23 mouse cellular contexts compared by ENCODE assay signal in the genomic region with DNA sequence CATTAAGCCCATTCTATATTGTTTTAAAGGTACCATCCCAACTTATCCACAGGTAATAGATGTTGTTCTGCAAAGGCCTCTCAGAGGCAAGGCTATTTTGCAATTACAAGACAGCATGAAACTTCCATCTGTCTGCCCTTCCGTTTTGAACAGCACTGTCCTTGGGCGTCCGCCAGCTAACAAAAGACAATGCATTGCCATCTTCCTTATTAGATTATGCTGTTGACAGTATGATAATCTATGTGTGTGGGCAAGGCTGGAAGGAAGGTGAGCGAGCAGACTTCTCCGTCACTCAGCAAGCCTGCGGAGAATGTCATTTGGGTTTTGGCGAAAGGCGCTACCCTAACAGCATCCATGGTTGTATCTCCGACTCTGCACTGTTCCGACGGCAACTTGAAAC. TPM values are rescaled to one million over a fixed set of nuclear protein-coding genes. Genes with fewer than 3 reads are reported as not detected.
DNase-seq lines count a peak whose midpoint lies in the region; ATAC-seq and TF ChIP-seq lines count a peak whose summit lies in the region.
"Had no signal": no experiment of that assay in that cellular context is flagged by ENCODE, and none has a peak within 500 bp of the region (broad histone marks: within the 10 kb centered on the region; RNA-seq: fewer than 3 reads in every experiment).

No protein-coding gene starts in this region.

- H3K27ac ChIP-seq in hindbrain, embryonic 12.5 days, result no peak overlapping the region
- no peak overlapping the region for H3K27ac ChIP-seq in hindbrain, embryonic 11.5 days (ENCODE audit: low read depth, low read length)
- H3K27ac ChIP-seq in cerebellum, adult 2 months (ENCODE audit: insufficient read depth, low read length), result no peak overlapping the region
- H3K27ac ChIP-seq: embryonic facial prominence, embryonic 12.5 days; stomach, postnatal 0 days had no signal

- ATAC-seq in hindbrain, embryonic 12.5 days (ENCODE audit: low FRiP score), result peak; percentile 8; the same call in 1 of the 2 replicates
- no peak for ATAC-seq in hindbrain, embryonic 11.5 days (ENCODE audit: low FRiP score)
- ATAC-seq: forebrain, embryonic 14.5 days; intestine, postnatal 0 days; liver, postnatal 0 days had no signal

- H3K4me3 ChIP-seq in hindbrain, embryonic 12.5 days, result no peak overlapping the region
- no peak overlapping the region for H3K4me3 ChIP-seq in hindbrain, embryonic 11.5 days (ENCODE audit: low read depth, low read length)
- H3K4me3 ChIP-seq in cerebellum, adult 2 months (replicated peaks; ENCODE audit: insufficient read depth, low read depth, low read length), result peak overlapping the region; percentile 47
- H3K4me3 ChIP-seq: embryonic facial prominence, embryonic 12.5 days; erythroblast, embryonic 14.5 days had no signal

- H3K9me3 ChIP-seq in hindbrain, embryonic 12.5 days (replicated peaks), result no peaks in the 10 kb centered on the region
- no peaks in the 10 kb centered on the region for H3K9me3 ChIP-seq in hindbrain, embryonic 11.5 days (ENCODE audit: control insufficient read depth, low read length)
- H3K9me3 ChIP-seq: embryonic facial prominence, embryonic 12.5 days had no signal

- H3K27me3 ChIP-seq in hindbrain, embryonic 12.5 days, result no peaks in the 10 kb centered on the region
- H3K27me3 ChIP-seq in hindbrain, embryonic 11.5 days (ENCODE audit: control insufficient read depth, insufficient read depth, low read length), result no peaks in the 10 kb centered on the region
- no peaks in the 10 kb centered on the region for H3K27me3 ChIP-seq in cerebellum, adult 2 months (ENCODE audit: control insufficient read depth, insufficient read depth, low read length)
- H3K27me3 ChIP-seq: CH12.LX; embryonic facial prominence, embryonic 12.5 days had no signal

- H3K9ac ChIP-seq in hindbrain, embryonic 12.5 days, result no peak overlapping the region
- H3K9ac ChIP-seq in hindbrain, embryonic 11.5 days (ENCODE audit: low read depth, low read length), result no peak overlapping the region
- H3K9ac ChIP-seq: embryonic facial prominence, embryonic 12.5 days; liver, postnatal 0 days had no signal

- no peaks in the 10 kb centered on the region for H3K36me3 ChIP-seq in hindbrain, embryonic 12.5 days
- no peaks in the 10 kb centered on the region for H3K36me3 ChIP-seq in hindbrain, embryonic 11.5 days (ENCODE audit: control insufficient read depth, insufficient read depth, low read length)
- H3K36me3 ChIP-seq: embryonic facial prominence, embryonic 12.5 days had no signal

- 81% methylated on average over 11 of the region's 11 CpGs for WGBS in hindbrain, embryonic 12.5 days
- WGBS in hindbrain, embryonic 11.5 days, result 87% methylated on average over 11 of the region's 11 CpGs
- 20% methylated on average over 11 of the region's 11 CpGs for WGBS in cerebellum, adult 2 months

- H3K4me1 ChIP-seq in hindbrain, embryonic 12.5 days, result no peaks in the 10 kb centered on the region
- H3K4me1 ChIP-seq in hindbrain, embryonic 11.5 days (replicated peaks; ENCODE audit: control insufficient read depth, insufficient read depth, low read length), result no peaks in the 10 kb centered on the region
- H3K4me1 ChIP-seq in cerebellum, adult 2 months (ENCODE audit: control insufficient read depth, insufficient read depth, low read length), result peaks cover 5% of the 10 kb centered on the region; the same call in 1 of the 2 replicates
- H3K4me1 ChIP-seq: embryonic facial prominence, embryonic 12.5 days had no signal

- no peak for DNase-seq in hindbrain, embryonic 11.5 days (ENCODE audit: low spot score)
- DNase-seq in lung, postnatal 14 days, result peak; percentile 5
- DNase-seq in lung, postnatal 25 days (ENCODE audit: low spot score), result no peak
- DNase-seq in cerebellum, adult 2 months, result peak; percentile 60 to 71
- peak; percentile 56 to 61 for DNase-seq in cerebellum, postnatal 36 days
- DNase-seq in layer of hippocampus, postnatal 25 days (ENCODE audit: extremely low spot score in 1 of 2, low spot score in 1 of 2), result no peak
- no peak for DNase-seq in gastrocnemius, postnatal 10 days
- DNase-seq: liver; liver, postnatal 0 days; lung, postnatal 36 days; right cerebral cortex, postnatal 4 days had no signal

- TF ChIP-seq CTCF in cerebellum, adult 2 months (IDR thresholded peaks at IDR 0.05; ENCODE audit: borderline replicate concordance, insufficient read depth, low read depth, low read length), result no peak

- no peak for TF ChIP-seq POLR2A in cerebellum, adult 2 months (IDR thresholded peaks at IDR 0.05; ENCODE audit: borderline replicate concordance, insufficient read depth, low read length)

- no peak overlapping the region for H3K4me2 ChIP-seq in hindbrain, embryonic 12.5 days (replicated peaks)
- H3K4me2 ChIP-seq in hindbrain, embryonic 11.5 days (replicated peaks; ENCODE audit: low read depth, low read length), result no peak overlapping the region
- H3K4me2 ChIP-seq: embryonic facial prominence, embryonic 12.5 days had no signal

RNA-seq across cellular contexts. Expression of gene Fezf1, which starts 45.5 kb away (rescaled TPM):
- 0.16 and 0.26 TPM in 2 replicates for polyA plus RNA-seq in hindbrain, embryonic 12.5 days (2016; fragmentation: Nextera tagmentation; extraction: Ambion mirVana)
- polyA plus RNA-seq in hindbrain, embryonic 11.5 days (2014; fragmentation: Nextera tagmentation; extraction: Ambion mirVana), result 0.11 TPM in 1 of 2 replicates, not detected in the other
- 0.03 TPM in 1 of 2 replicates, not detected in the other for polyA plus RNA-seq in cerebellum, adult 2 months (2012; rRNA removed)
- not detected for total RNA-seq in layer of hippocampus, postnatal 25 days (2021)
- total RNA-seq in gastrocnemius, postnatal 10 days (2021), result not detected
- total RNA-seq: CH12.LX; gastrocnemius, postnatal 4 days; hematopoietic stem cell, adult 5-6 weeks; MEL had no signal
- polyA plus RNA-seq: erythroblast, embryonic 14.5 days; heart, embryonic 16.5 days; intestine, postnatal 0 days; kidney, embryonic 16.5 days; liver, postnatal 0 days; stomach, postnatal 0 days had no signal

Comparison
In these comparisons a context has a peak if more than half of its experiments do, and no peak if none do; other contexts are left out.
1. DNase-seq: peak in lung, postnatal 14 days (single experiment), cerebellum, adult 2 months (2 of 2) and cerebellum, postnatal 36 days (2 of 2); none in hindbrain, embryonic 11.5 days (single experiment), lung, postnatal 25 days (single experiment), layer of hippocampus, postnatal 25 days (0 of 2) and gastrocnemius, postnatal 10 days (single experiment).